Mouse (Mus musculus) heart, adult 2 months (tissue): Measurements from ENCODE around the gene Prss8.

Experiments used
- CTCF ChIP-seq: fragments of 200-600 bp; IDR thresholded peaks from 2 replicates; pipeline ENCODE4 v1.8.1; 2022; ENCODE audit warnings: antibody characterized with exemption, mild to moderate bottlenecking, moderate library complexity
- POLR2A ChIP-seq: fragments of 200-500 bp; IDR thresholded peaks from 2 replicates; pipeline ENCODE4 v1.6.1; 2011; ENCODE audit warnings: mild to moderate bottlenecking, low read depth, low read length, control low read depth; ENCODE audit not compliant: insufficient read depth

- no peak for TF ChIP-seq POLR2A
- no peak for TF ChIP-seq CTCF
Measured at GRCm38 (mm10) chr7:127899997-127900396, 29.9 kb downstream of the Prss8 start.
